Mouse (Mus musculus) myocyte (in vitro differentiated cells): ENCODE results near the gene Rabggtb.

Experiments
- CEBPB ChIP-seq: IDR thresholded peaks from 2 replicates; pipeline ENCODE4 v1.6.1; 2011; ENCODE audit warnings: mild to moderate bottlenecking, moderate library complexity; ENCODE audit not compliant: poor library complexity, insufficient read depth, severe bottlenecking
- E2F4 ChIP-seq: IDR thresholded peaks from one replicate; pipeline ENCODE4 v1.6.1; 2011; ENCODE audit warnings: mild to moderate bottlenecking, control low read depth, moderate library complexity; ENCODE audit not compliant: insufficient read depth
- MAX ChIP-seq: IDR thresholded peaks from one replicate; pipeline ENCODE4 v1.6.1; 2011; ENCODE audit warnings: low read depth, mild to moderate bottlenecking, control low read depth
- MYOD1 ChIP-seq, 3 experiments: IDR thresholded peaks; one replicate each; pipeline ENCODE4 v1.6.1; 2011; ENCODE audit warnings: control low read depth in 2 of 3, low read depth in 2 of 3, mild to moderate bottlenecking in 2 of 3, moderate library complexity in 1 of 3; ENCODE audit not compliant: insufficient read length in 2 of 3, control insufficient read depth in 1 of 3
- MYOG ChIP-seq, 3 experiments: IDR thresholded peaks; one replicate each; pipeline ENCODE4 v1.6.1; 2011; ENCODE audit warnings: control low read depth in 2 of 3, low read depth in 2 of 3, mild to moderate bottlenecking in 2 of 3; ENCODE audit not compliant: insufficient read length in 2 of 3, control insufficient read depth in 1 of 3, insufficient read depth in 1 of 3
- POLR2A ChIP-seq: IDR thresholded peaks from one replicate; pipeline ENCODE4 v1.6.1; 2011; ENCODE audit warnings: low read depth, mild to moderate bottlenecking, control low read depth, moderate library complexity; ENCODE audit not compliant: insufficient read length
- POLR2AphosphoS2 ChIP-seq: IDR thresholded peaks from one replicate; pipeline ENCODE4 v1.6.1; 2011; ENCODE audit warnings: low read depth, control low read depth; ENCODE audit not compliant: insufficient read length
- REST ChIP-seq: IDR thresholded peaks from one replicate; pipeline ENCODE4 v1.6.1; 2011; ENCODE audit warnings: mild to moderate bottlenecking, control low read depth, moderate library complexity; ENCODE audit not compliant: insufficient read depth, insufficient read length
- SRF ChIP-seq: IDR thresholded peaks from one replicate; pipeline ENCODE4 v1.6.1; 2011; ENCODE audit warnings: low read depth; ENCODE audit not compliant: control insufficient read depth, insufficient read length
- TCF12 ChIP-seq: IDR thresholded peaks from one replicate; pipeline ENCODE4 v1.6.1; 2011; ENCODE audit warnings: mild to moderate bottlenecking, control low read depth; ENCODE audit not compliant: poor library complexity, insufficient read depth, severe bottlenecking
- USF1 ChIP-seq: IDR thresholded peaks from one replicate; pipeline ENCODE4 v1.6.1; 2011; ENCODE audit warnings: low read depth, mild to moderate bottlenecking, control low read depth, moderate library complexity

- TF ChIP-seq POLR2A (peak; percentile 9), E2F4 (no peak), USF1 (no peak), MAX (no peak), REST (no peak), SRF (no peak), TCF12 (no peak), POLR2AphosphoS2 (peak; percentile 18), MYOD1 (IDR thresholded peaks at IDR 0.05; ENCODE audit: control insufficient read depth in 1 of 3, insufficient read length in 2 of 3, low read depth in 2 of 3) (no peak), CEBPB (no peak), MYOG (IDR thresholded peaks at IDR 0.05; ENCODE audit: control insufficient read depth in 1 of 3, insufficient read depth in 1 of 3, insufficient read length in 2 of 3, low read depth in 2 of 3) (no peak)
Measured at GRCm38 (mm10) chr3:153911197-153911881, 1.5 kb downstream of the Rabggtb start.
